Mouse (Mus musculus) cerebellum, adult 11-12 months (tissue): ENCODE data around the gene Rbm24.

Source experiments
- DNase-seq: peaks from one replicate; pipeline ENCODE4 v3.0.0; 2022

Rbm24 gene

GRCm38 (mm10) chr13:46418141-46418601, at the start of gene Rbm24:
Rbm24 (plus strand) TSS chr13:46418434.
- peak; percentile 14 for DNase-seq

DNA sequence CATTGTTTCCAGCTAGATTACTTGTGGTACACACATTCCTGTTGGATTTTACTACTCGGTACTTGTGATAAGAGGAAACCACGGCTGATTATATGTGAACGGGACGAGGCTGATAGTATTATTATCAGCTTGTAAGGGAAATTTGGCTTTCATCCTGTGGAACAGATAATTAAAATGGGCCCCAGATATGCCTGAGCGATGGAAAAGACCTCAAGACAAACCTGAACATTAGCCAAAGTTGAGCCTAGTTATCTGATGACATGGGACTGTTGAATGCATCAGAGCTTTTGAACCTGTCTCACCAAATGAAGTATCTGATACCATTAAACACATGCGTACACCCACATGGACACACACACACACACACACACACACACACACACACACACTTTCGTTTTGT, 45.4 kb upstream of the Rbm24 start:
- DNase-seq, result no peak

DNA sequence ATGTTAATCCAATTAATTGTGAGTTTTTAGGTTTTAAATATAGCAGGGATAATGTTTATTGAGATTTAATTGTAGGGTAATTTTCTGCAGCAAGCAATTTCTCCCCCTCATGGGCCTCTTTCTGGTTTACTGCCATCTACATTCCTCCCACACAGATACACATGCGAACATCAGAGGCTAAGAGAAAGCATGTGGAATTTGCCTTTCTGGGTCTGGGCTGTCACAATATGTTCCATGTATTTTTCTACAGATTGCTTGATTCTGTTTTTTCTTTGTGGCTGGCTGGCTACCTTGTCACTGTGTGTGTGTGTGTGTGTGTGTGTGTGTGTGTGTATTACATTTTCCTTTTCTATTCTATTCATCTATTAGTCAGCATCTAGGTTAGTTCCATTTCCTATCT, 42.9 kb upstream of the Rbm24 start:
- no peak for DNase-seq

DNA sequence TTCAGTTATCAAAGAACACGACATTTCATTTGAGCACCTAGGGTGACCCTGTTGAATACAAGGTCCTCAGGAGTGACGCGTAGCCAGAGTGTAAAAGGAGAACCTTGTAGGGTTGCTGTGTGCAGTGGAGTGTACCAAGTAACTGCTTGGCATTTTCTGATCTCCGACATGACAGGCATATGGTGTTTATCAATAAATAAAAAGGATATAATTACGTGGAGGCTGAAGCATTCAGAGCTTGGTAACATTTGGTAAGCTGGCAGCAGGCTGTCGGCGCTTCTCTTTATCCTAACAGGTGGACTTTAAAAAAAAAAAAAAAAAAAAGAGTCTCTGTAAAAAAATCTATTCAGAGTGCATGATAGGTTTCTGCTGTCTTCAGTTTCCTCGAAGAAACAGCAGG, 30.8 kb upstream of the Rbm24 start:
- no peak for DNase-seq

GRCm38 (mm10) chr13:46391654-46392053, 26.6 kb upstream of the Rbm24 start:
- no peak for DNase-seq

GRCm38 (mm10) chr13:46392893-46393292, 25.3 kb upstream of the Rbm24 start:
- no peak for DNase-seq

- DNase-seq, result no peak
Measured at GRCm38 (mm10) chr13:46393936-46394335, 24.3 kb upstream of the Rbm24 start.

GRCm38 (mm10) chr13:46397235-46397634, 21.0 kb upstream of the Rbm24 start:
- no peak for DNase-seq

- DNase-seq, result no peak
Measured at GRCm38 (mm10) chr13:46407151-46407550, 11.1 kb upstream of the Rbm24 start.

DNA sequence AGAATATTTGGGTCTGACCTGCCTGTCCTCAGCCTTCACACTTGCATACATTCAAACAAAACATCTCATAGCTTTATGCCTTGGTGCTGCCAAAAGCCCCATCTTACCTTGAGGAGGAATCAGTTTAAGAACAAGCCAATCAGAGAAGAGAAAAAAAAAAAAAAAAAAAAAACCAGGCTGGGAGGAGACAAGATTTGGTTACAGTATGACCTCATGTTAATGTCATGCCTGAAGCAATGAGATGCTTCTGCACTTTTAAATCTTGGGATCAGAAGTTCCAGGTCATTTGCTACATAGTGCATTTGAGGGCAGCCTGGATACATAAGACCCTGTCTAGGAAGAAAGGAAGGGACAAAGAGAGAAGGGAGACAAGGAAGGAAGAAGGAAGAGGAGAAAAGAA, 6.0 kb upstream of the Rbm24 start:
- no peak for DNase-seq

- no peak for DNase-seq
Measured at GRCm38 (mm10) chr13:46413588-46413987, 4.6 kb upstream of the Rbm24 start.

DNA sequence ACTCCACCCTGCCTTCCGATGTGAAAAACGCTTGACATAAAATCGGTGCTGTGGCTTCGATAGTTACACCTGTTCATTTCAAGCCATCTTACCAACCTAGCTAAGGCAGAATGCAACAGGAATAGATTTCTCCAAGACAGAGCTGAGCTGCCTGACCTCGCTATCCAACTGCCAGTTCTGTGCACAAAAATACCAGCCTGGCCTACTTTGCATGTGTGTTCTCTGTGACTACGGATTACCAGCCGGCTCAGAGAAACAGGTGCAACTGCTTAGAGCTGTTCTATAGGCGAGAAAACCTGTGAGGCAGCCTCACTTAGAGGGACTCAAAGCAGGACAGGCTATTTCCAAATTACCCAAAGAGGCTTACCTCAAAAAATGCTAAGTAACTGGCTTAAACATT, 4.2 kb upstream of the Rbm24 start:
- DNase-seq, result no peak

- no peak for DNase-seq
Measured at GRCm38 (mm10) chr13:46416021-46416420, 2.2 kb upstream of the Rbm24 start.

GRCm38 (mm10) chr13:46417594-46417993, 640 bp upstream of the Rbm24 start:
- no peak for DNase-seq

GRCm38 (mm10) chr13:46418731-46419545, 704 bp downstream of the Rbm24 start:
- peak; percentile 10 for DNase-seq

DNA sequence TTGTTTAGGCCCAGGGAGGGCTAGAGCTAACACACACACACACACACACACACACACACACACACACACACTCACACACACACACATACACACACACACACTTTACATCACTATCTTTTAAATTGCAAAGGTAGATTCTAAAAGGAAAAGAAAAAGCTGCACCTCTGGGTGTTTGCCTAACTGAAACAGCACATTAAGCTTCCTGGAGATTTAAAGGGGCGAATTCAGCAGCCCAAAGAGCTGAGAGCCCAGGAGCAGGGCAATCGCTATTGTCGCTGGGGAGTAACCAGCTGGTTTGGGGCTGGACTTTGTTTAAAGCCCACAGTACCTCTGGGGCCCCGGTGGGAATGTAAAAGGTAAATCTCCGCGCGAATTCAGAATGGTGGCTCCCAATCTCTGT, 1.4 kb downstream of the Rbm24 start:
- no peak for DNase-seq

GRCm38 (mm10) chr13:46420095-46420494, 1.9 kb downstream of the Rbm24 start:
- DNase-seq, result no peak

DNA sequence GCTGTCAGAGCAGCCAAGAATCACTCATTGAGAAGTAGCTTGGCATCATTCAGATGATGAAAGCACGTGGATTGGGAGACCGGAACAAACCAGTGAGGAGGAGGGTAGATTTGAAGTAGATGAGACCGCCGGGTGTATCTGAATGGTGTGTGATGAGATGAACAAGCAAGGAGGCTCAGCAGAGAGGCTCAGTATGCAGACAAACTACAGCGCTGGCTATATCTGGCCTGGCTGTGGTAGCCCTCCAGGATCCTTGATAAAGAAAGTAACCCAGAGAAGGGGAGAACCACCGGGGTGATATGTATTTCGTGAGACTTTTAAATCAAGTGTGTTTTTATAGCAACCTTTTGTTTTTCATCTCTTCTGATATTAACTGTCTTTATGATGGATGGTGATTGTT, 5.6 kb downstream of the Rbm24 start:
- no peak for DNase-seq

DNA sequence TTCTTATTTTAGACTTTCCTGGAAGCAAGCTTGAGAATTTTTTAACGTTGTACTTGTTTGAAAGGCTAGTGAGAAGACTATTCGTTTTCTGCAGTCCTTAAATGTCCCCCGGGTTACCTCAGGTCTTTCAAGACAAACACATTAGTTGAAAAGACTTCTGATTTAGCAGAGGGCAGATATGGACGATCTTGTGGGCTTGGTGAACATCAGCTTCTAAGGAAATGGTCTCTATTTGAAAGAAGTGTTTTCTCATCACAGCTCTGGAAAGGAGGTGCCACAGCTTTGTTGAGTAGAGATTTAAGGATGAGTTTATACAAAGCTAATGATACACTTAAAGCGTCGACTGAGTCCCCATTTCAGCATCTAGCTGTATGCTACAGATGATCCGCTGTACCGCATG, 6.1 kb downstream of the Rbm24 start:
- DNase-seq, result no peak

- DNase-seq, result no peak
Measured at GRCm38 (mm10) chr13:46426651-46427269, 8.5 kb downstream of the Rbm24 start.

- no peak for DNase-seq
Measured at GRCm38 (mm10) chr13:46428964-46429363, 10.7 kb downstream of the Rbm24 start.

DNA sequence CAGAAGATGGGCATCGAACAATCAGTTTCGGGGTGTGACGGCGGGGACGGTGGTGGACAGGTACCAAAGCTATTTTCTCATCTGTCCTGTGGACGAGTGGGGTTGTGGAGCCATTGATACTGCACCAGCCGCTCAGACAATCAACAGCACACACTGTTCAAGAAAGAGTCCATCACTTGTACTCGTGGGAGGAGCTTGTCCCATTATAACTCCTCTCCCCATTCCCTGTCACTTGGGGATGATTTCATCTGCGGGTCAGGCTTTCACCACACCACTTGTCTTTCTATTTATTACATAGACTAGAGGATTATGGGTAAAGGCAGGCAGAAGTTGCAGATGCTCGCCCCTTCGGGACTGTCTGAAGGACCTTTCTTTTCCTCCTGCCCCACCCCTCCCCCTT, 11.6 kb downstream of the Rbm24 start:
- DNase-seq, result no peak

DNA sequence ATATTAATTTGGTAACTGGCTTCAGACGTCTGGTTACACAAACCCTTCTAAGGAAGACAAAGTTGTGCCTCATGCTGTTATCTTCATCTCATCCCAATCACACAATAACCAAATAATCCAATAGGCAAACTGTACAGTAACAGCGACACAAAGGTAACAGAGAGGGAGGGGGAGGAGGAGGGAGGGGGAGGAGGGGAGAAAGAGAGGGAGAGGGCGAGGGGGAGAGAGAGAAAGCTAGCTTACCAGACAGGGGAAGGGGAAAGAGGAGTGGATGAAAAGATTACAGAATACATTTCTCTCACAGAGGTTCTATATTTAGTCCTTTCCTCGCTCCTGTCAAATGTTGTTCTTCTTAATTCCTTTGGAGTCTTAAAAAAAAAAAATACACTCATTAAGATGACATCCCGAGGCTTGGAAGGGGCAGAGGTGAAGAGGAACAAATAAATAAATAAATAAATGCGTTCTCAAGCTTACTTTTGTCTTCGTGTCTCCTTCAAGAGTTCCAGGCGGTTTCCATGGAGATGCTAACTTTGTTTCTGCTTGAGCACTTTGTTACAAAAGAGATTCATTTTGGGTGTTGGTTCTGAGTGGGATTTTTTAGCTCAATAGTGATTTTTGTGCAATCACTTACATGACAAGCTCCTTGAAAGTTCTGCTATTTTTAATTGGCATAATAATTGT, 15.8 kb downstream of the Rbm24 start:
- no peak for DNase-seq

- no peak for DNase-seq
Measured at GRCm38 (mm10) chr13:46438960-46439359, 20.7 kb downstream of the Rbm24 start.
